Mouse (Mus musculus) midbrain, embryonic 15.5 days (tissue): ENCODE measurements around the gene Vmn2r75. TPM values are rescaled to one million over a fixed set of nuclear protein-coding genes. Genes with fewer than 3 reads are reported as not detected.
"Not testable (repeated sequence)": the region's sequence is repeated elsewhere in the genome, so short reads cannot be mapped to it uniquely, and the experiment has no call there.

Experiments used
- ATAC-seq: fragments of 200-750 bp; cut with Nextera tagmentation; replicated peaks from 2 replicates; pipeline ENCODE4 v1.8.0; 2017; ENCODE audit warnings: moderate TSS enrichment
- H3K27ac ChIP-seq: fragments of 300-500 bp; sonication (generic); 2 replicates; pipeline ENCODE4 v1.5.1; 2015; ENCODE audit warnings: mild to moderate bottlenecking, inconsistent platforms
- H3K27me3 ChIP-seq: fragments of 300-500 bp; sonication (generic); replicated peaks from 2 replicates; pipeline ENCODE4 v1.6.1; 2015; ENCODE audit warnings: inconsistent platforms
- H3K36me3 ChIP-seq: fragments of 300-500 bp; sonication (generic); replicated peaks from 2 replicates; pipeline ENCODE4 v1.6.1; 2015; ENCODE audit warnings: inconsistent platforms
- H3K4me1 ChIP-seq: fragments of 300-500 bp; sonication (generic); 2 replicates; pipeline ENCODE4 v1.6.1; 2015; ENCODE audit warnings: inconsistent platforms
- H3K4me2 ChIP-seq: fragments of 300-500 bp; sonication (generic); 2 replicates; pipeline ENCODE4 v1.6.1; 2015; ENCODE audit warnings: inconsistent platforms, mild to moderate bottlenecking, moderate library complexity
- H3K4me3 ChIP-seq: fragments of 300-500 bp; sonication (generic); 2 replicates; pipeline ENCODE4 v1.5.1; 2015; ENCODE audit warnings: mild to moderate bottlenecking, inconsistent platforms
- H3K9ac ChIP-seq: fragments of 300-500 bp; sonication (generic); 2 replicates; pipeline ENCODE4 v1.6.1; 2015; ENCODE audit warnings: mild to moderate bottlenecking, inconsistent platforms
- H3K9me3 ChIP-seq: fragments of 300-500 bp; sonication (generic); 2 replicates; pipeline ENCODE4 v1.6.1; 2016; ENCODE audit warnings: inconsistent platforms
- WGBS: fragments of 180-500 bp; shearing (Covaris S2); methylation state at CpG from one replicate; pipeline ENCODE4 v1.1.7; 2015; ENCODE audit warnings: mixed read lengths; 5-methylcytosine and 5-hydroxymethylcytosine counted together
- polyA plus RNA-seq: library from polyadenylated mRNA; unstranded; fragments of >200 nt; fragmentation: Nextera tagmentation; extraction: Ambion mirVana; gene quantifications from 2 replicates; pipeline ENCODE4 v1.2.1, GENCODE M21; 2015

The Vmn2r75 gene
- not detected in 2 replicates for polyA plus RNA-seq

DNA sequence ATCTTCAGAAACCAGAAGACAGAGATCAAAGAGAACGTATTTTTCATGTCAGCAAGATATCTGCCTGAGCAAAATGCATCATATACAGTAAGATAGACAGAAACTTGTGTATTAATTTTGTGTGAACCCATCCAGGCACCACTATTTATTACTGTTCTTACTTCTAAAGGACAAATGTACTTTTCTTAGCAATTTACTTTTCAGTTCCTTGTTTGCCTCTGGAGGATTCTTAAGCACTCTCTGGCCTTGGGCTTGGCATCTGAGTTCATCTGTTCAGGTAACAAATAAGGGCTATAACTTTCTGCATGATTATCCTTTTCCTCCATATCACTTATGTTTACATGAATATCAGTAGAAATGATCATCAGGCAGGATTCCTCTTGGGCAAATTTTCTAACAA lies at the start of gene Vmn2r75:
Vmn2r75 (minus strand) TSS at position 101 of the 400 bp plus-strand sequence.
- H3K4me3 ChIP-seq, H3K4me2 ChIP-seq, H3K27me3 ChIP-seq, H3K36me3 ChIP-seq, H3K4me1 ChIP-seq, H3K9ac ChIP-seq, H3K9me3 ChIP-seq, H3K27ac ChIP-seq, ATAC-seq: not testable (repeated sequence)
- 64% methylated on average over 1 of the region's 1 CpGs for WGBS

DNA sequence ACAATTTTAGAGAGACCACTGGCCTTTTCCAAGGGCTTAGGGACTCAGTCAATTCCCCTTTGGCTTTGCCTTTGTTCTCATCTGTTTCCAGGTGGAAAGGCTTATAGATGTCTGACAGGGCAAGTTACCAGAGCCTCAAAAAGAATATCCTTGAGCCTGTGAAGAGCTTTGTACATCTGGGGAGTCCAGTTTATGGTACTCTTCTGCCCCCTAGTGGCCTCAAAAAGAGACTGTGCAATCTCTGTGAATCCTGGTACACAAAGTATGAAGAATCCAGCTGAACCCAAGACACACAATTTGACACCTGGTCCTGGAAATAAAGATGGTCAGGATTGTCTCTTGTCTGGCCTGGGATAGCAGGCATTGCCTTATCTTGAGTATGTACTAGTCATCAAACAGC lies 39.8 kb upstream of the Vmn2r75 start:
- no peak for ATAC-seq

More for the DNA sequence above, 39.8 kb upstream of the Vmn2r75 start:
- H3K27me3 ChIP-seq: no peaks in the 10 kb centered on the region
- no peak overlapping the region for H3K9ac ChIP-seq
- H3K4me2 ChIP-seq: no peak overlapping the region
- H3K9me3 ChIP-seq: no peaks in the 10 kb centered on the region
- H3K4me1 ChIP-seq: no peaks in the 10 kb centered on the region
- no peak overlapping the region for H3K4me3 ChIP-seq
- no peak overlapping the region for H3K27ac ChIP-seq
- H3K36me3 ChIP-seq: no peaks in the 10 kb centered on the region

Other genes with a start within 250 kb of the Vmn2r75 start
- gene Vmn2r74, start 210.1 kb downstream of the Vmn2r75 start, polyA plus RNA-seq: not detected in 2 replicates
- gene Vmn2r76, start 74.5 kb upstream of the Vmn2r75 start, polyA plus RNA-seq: not detected in 2 replicates
- gene Olfr310, start 105.4 kb upstream of the Vmn2r75 start, polyA plus RNA-seq: not detected in 2 replicates
- not detected in 2 replicates for gene Olfr309, start 141.9 kb upstream of the Vmn2r75 start, polyA plus RNA-seq
- not detected in 2 replicates for gene Olfr308, start 153.9 kb upstream of the Vmn2r75 start, polyA plus RNA-seq
- gene Olfr307, start 165.8 kb upstream of the Vmn2r75 start, polyA plus RNA-seq: not detected in 2 replicates
- not detected in 2 replicates for gene Olfr305, start 195.2 kb upstream of the Vmn2r75 start, polyA plus RNA-seq
- gene Olfr304, start 214.9 kb upstream of the Vmn2r75 start, polyA plus RNA-seq: not detected in 2 replicates
- gene Olfr303, start 226.0 kb upstream of the Vmn2r75 start, polyA plus RNA-seq: not detected in 2 replicates
- not detected in 2 replicates for gene Olfr301, start 232.1 kb upstream of the Vmn2r75 start, polyA plus RNA-seq